Mouse (Mus musculus): ENCODE measurements around the gene Fbxl20. TPM values are rescaled to one million over a fixed set of nuclear protein-coding genes. Genes with fewer than 3 reads are reported as not detected.

Gene Fbxl20
- total and polyA plus RNA-seq, 2 experiments: 12.3 to 15.1 TPM

- Histone ChIP-seq H3K4me3 (ENCODE audit: insufficient read depth, low read depth, low read length) (no peak overlapping the region), H3K9ac (ENCODE audit: low read depth, low read length) (no peak overlapping the region), H3K4me1 (ENCODE audit: control insufficient read depth, insufficient read depth, low read length) (no peaks in the 10 kb centered on the region), H3K36me3 (ENCODE audit: control insufficient read depth, insufficient read depth, low read length) (peaks cover 62% of the 10 kb centered on the region), H3K79me2 (ENCODE audit: control insufficient read depth, insufficient read depth, low read length) (peaks cover 4% of the 10 kb centered on the region; the same call in 1 of the 2 replicates), H3K27me3 (ENCODE audit: control insufficient read depth, insufficient read depth, low read length) (no peaks in the 10 kb centered on the region), H3K27ac (replicated peaks; ENCODE audit: insufficient read depth, low read depth, low read length) (no peak overlapping the region)
- DNase-seq (ENCODE audit: extremely low read depth, low read depth, low spot score): no peak
- TF ChIP-seq CTCF (IDR thresholded peaks at IDR 0.05; ENCODE audit: low read depth, low read length) (no peak), POLR2A (IDR thresholded peaks at IDR 0.05; ENCODE audit: extremely low read depth, insufficient read depth, low read length) (no peak)
- 67% methylated on average over 4 of the region's 4 CpGs for WGBS
Measured at GRCm38 (mm10) chr11:98113504-98113903, 36.7 kb downstream of the Fbxl20 start.

DNA sequence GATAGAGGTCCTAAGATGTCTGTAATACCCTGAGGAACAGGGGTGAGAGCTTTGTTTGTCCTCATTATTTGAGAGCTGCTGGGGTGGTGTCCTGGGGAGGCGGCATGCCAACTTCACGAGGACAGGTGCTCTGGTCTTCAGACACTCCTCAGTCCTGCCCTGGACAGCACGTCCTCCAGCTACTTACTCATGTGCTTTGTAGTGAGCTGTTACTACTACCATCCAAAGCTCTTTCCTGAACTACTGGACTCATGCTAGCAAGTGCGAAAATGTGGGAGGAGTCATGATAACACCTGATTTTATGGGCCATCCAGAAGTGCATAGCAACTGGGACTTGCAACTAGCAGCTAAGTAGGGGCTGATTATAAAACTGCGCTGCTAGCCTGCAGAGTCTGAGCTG, 40.5 kb downstream of the Fbxl20 start:
- Histone ChIP-seq H3K4me3 (ENCODE audit: insufficient read depth, low read depth, low read length) (no peak overlapping the region), H3K27ac (replicated peaks; ENCODE audit: insufficient read depth, low read depth, low read length) (no peak overlapping the region), H3K27me3 (ENCODE audit: control insufficient read depth, insufficient read depth, low read length) (no peaks in the 10 kb centered on the region), H3K4me1 (ENCODE audit: control insufficient read depth, insufficient read depth, low read length) (no peaks in the 10 kb centered on the region), H3K9ac (ENCODE audit: low read depth, low read length) (no peak overlapping the region), H3K36me3 (ENCODE audit: control insufficient read depth, insufficient read depth, low read length) (peaks cover 72% of the 10 kb centered on the region), H3K79me2 (ENCODE audit: control insufficient read depth, insufficient read depth, low read length) (no peaks in the 10 kb centered on the region)
- DNase-seq (ENCODE audit: extremely low read depth, low read depth, low spot score): no peak
- TF ChIP-seq POLR2A (IDR thresholded peaks at IDR 0.05; ENCODE audit: extremely low read depth, insufficient read depth, low read length): no peak
- TF ChIP-seq CTCF (IDR thresholded peaks at IDR 0.05; ENCODE audit: low read depth, low read length): no peak
- WGBS: 90% methylated on average over 5 of the region's 5 CpGs

DNA sequence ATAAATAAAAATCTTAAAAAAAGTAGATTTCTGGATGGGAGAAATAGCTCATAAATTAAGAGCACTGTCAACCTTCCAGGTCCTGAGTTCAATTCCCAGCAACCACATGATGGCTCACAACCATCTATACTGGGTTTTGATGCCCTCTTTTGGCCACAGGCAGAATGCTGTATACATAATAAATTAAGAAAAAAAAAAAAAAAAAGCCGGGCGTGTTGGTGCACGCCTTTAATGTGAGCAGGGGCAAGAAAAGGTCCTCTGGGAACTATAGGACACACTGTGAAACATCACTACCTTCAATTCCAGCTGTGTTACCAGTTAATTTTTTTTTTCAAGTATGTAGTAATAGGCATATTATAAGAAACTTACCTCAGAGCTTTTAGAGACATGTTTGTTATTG, 48.9 kb downstream of the Fbxl20 start:
- Histone ChIP-seq H3K36me3 (ENCODE audit: control insufficient read depth, insufficient read depth, low read length) (peaks cover 68% of the 10 kb centered on the region), H3K4me1 (ENCODE audit: control insufficient read depth, insufficient read depth, low read length) (no peaks in the 10 kb centered on the region), H3K9ac (ENCODE audit: low read depth, low read length) (no peak overlapping the region), H3K27me3 (ENCODE audit: control insufficient read depth, insufficient read depth, low read length) (no peaks in the 10 kb centered on the region), H3K79me2 (ENCODE audit: control insufficient read depth, insufficient read depth, low read length) (no peaks in the 10 kb centered on the region), H3K4me3 (ENCODE audit: insufficient read depth, low read depth, low read length) (no peak overlapping the region), H3K27ac (replicated peaks; ENCODE audit: insufficient read depth, low read depth, low read length) (no peak overlapping the region)
- 96% methylated on average over 3 of the region's 3 CpGs for WGBS
- TF ChIP-seq POLR2A (IDR thresholded peaks at IDR 0.05; ENCODE audit: extremely low read depth, insufficient read depth, low read length) (no peak), CTCF (IDR thresholded peaks at IDR 0.05; ENCODE audit: low read depth, low read length) (no peak)
- no peak for DNase-seq (ENCODE audit: extremely low read depth, low read depth, low spot score)

GRCm38 (mm10) chr11:98090583-98090982, 59.6 kb downstream of the Fbxl20 start:
- Histone ChIP-seq H3K27me3 (ENCODE audit: control insufficient read depth, insufficient read depth, low read length) (no peaks in the 10 kb centered on the region), H3K27ac (replicated peaks; ENCODE audit: insufficient read depth, low read depth, low read length) (no peak overlapping the region), H3K9ac (ENCODE audit: low read depth, low read length) (no peak overlapping the region), H3K36me3 (ENCODE audit: control insufficient read depth, insufficient read depth, low read length) (peaks cover 66% of the 10 kb centered on the region), H3K4me1 (ENCODE audit: control insufficient read depth, insufficient read depth, low read length) (no peaks in the 10 kb centered on the region), H3K4me3 (ENCODE audit: insufficient read depth, low read depth, low read length) (no peak overlapping the region), H3K79me2 (ENCODE audit: control insufficient read depth, insufficient read depth, low read length) (no peaks in the 10 kb centered on the region)
- TF ChIP-seq CTCF (IDR thresholded peaks at IDR 0.05; ENCODE audit: low read depth, low read length): no peak
- TF ChIP-seq POLR2A (IDR thresholded peaks at IDR 0.05; ENCODE audit: extremely low read depth, insufficient read depth, low read length): no peak
- 89% methylated on average over 9 of the region's 9 CpGs for WGBS
- DNase-seq (ENCODE audit: extremely low read depth, low read depth, low spot score): no peak

- Histone ChIP-seq H3K4me3 (ENCODE audit: insufficient read depth, low read depth, low read length) (no peak overlapping the region), H3K36me3 (ENCODE audit: control insufficient read depth, insufficient read depth, low read length) (peaks cover 51% of the 10 kb centered on the region), H3K9ac (ENCODE audit: low read depth, low read length) (no peak overlapping the region), H3K27me3 (ENCODE audit: control insufficient read depth, insufficient read depth, low read length) (no peaks in the 10 kb centered on the region), H3K79me2 (ENCODE audit: control insufficient read depth, insufficient read depth, low read length) (no peaks in the 10 kb centered on the region), H3K27ac (replicated peaks; ENCODE audit: insufficient read depth, low read depth, low read length) (no peak overlapping the region), H3K4me1 (ENCODE audit: control insufficient read depth, insufficient read depth, low read length) (no peaks in the 10 kb centered on the region)
- WGBS: 59% methylated on average over 7 of the region's 7 CpGs
- no peak for DNase-seq (ENCODE audit: extremely low read depth, low read depth, low spot score)
- TF ChIP-seq POLR2A (IDR thresholded peaks at IDR 0.05; ENCODE audit: extremely low read depth, insufficient read depth, low read length) (no peak), CTCF (IDR thresholded peaks at IDR 0.05; ENCODE audit: low read depth, low read length) (no peak)
Measured at GRCm38 (mm10) chr11:98088224-98088623, 62.0 kb downstream of the Fbxl20 start.

DNA sequence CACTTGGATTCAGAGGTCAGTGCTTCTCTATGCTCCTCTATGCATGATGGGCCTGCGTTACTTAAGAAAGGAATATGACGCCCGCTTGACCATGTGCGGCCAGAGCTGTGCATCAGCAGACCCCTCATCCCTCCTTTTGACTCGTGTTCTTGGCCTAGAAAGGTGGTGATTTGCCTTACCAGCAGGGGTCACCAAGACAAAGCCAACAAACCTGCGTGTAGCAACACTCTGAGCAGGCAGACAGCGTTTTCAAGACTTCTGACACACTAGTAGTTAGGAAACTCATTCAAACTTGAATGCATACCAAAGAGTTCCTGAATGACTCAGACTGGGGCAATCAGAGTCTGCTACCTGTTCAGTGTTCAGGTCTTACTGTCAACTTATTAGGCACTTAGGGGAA, 63.6 kb downstream of the Fbxl20 start:
- no peak for TF ChIP-seq CTCF (IDR thresholded peaks at IDR 0.05; ENCODE audit: low read depth, low read length)
- TF ChIP-seq POLR2A (IDR thresholded peaks at IDR 0.05; ENCODE audit: extremely low read depth, insufficient read depth, low read length): no peak
- DNase-seq (ENCODE audit: extremely low read depth, low read depth, low spot score): no peak
- Histone ChIP-seq H3K4me1 (ENCODE audit: control insufficient read depth, insufficient read depth, low read length) (no peaks in the 10 kb centered on the region), H3K27ac (replicated peaks; ENCODE audit: insufficient read depth, low read depth, low read length) (no peak overlapping the region), H3K27me3 (ENCODE audit: control insufficient read depth, insufficient read depth, low read length) (no peaks in the 10 kb centered on the region), H3K36me3 (ENCODE audit: control insufficient read depth, insufficient read depth, low read length) (peaks cover 38% of the 10 kb centered on the region), H3K4me3 (ENCODE audit: insufficient read depth, low read depth, low read length) (no peak overlapping the region), H3K79me2 (ENCODE audit: control insufficient read depth, insufficient read depth, low read length) (no peaks in the 10 kb centered on the region), H3K9ac (ENCODE audit: low read depth, low read length) (no peak overlapping the region)
- WGBS: 83% methylated on average over 7 of the region's 7 CpGs
